Mouse (Mus musculus) 416B (cell line): Measurements from ENCODE around the gene Trim30c.
"Not testable (repeated sequence)": the region's sequence is repeated elsewhere in the genome, so short reads cannot be mapped to it uniquely, and the experiment has no call there.

Experiments
- DNase-seq: peaks from one replicate; pipeline ENCODE4 v3.0.0; 2011; ENCODE audit warnings: low read depth

Gene Trim30c

DNA sequence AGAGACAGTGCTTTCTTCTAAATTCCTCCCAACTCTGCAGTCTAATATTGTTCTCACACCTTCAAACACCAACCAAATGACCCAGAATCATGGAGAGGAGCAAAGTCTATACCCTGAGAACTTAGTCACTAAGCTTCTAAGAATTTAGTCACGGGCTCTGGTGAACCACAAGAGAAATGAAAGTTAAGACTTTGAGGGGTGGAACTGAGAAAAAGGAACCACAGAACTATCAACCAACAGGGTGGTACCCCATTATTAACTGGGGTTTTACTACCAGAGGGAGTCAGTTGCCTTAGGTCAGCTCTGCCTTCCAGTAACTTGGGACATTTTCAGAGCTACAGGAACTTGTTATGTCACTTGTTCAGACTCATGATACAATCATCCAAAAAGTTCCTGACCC, at the start of gene Trim30c:
Trim30c (minus strand) TSS at position 140 of the 400 bp plus-strand sequence.
- DNase-seq: peak; percentile 22

DNA sequence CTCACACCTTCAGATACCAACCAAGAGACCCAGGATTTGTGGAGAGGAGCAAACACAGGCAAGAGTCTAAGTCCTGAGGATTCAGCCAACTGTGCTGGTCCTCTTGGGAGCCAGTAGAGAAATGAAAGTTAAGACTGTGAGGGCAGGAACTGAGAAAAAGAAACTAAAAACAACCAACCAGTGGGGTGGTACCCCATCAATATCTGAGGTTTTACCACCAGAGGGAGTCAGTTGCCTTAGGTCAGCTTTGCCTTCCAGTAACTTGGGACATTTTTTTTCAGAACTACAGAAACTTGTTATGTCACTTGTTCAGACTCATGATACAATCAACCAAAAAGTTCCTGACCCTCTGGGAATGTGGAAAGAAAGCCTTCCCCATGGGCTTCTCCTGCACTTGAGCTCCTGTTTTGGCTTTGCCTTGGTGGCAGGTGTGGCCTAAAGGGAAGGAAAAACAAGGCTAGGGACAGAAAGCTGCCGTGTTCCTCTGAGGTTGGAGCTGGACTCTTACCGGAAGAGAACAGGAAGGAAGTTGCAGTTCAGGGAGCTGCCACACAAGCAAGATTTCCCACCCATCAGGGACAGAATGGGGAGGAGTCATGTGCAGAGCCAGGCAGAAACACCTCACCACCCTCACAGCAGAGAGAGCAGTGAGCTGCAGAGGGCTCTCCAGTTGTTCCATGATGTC, 45.5 kb upstream of the Trim30c start:
- peak; percentile 95 for DNase-seq

DNA sequence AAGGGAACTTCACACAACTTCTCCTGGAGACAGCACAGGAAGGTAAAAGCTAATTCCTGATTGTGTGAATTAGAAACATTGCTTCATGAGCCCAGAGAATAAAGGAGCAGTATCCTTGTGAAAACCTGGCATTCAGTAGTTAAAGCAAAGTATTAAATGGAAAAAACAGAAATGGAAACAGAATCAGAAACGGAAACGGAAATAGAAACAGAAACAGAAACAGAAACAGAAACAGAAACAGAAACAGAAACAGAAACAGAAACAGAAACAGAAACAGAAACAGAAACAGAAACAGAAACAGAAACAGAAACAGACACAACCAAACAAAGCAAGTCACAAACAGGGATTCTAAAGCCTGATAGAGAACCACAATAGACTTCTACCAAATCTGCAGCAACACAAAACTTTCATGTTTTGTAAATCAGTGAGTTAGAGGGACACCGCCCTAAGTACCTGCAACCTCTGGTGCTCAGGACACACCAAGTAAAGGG, 3.9 kb upstream of the Trim30c start:
- no peak for DNase-seq

DNA sequence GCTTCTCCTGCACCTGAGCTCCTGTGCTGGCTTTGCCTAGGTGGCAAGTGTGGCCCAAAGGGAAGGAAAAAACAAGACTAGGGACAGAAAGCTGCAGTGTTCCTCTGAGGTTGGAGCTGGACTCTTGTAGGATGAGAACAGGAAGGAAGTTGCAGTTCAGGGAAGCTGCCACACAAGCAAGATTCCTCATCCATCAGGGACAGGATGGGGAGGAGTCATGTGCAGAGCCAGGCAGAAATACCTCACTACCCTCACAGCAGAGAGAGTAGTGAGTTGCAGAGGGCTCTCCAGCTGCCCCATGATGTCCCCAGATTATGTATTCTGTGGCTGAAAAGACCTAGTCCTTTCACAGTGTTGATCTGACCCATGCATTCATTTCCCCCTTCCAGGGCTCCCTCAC, 503 bp upstream of the Trim30c start:
- DNase-seq: peak; percentile 5

DNA sequence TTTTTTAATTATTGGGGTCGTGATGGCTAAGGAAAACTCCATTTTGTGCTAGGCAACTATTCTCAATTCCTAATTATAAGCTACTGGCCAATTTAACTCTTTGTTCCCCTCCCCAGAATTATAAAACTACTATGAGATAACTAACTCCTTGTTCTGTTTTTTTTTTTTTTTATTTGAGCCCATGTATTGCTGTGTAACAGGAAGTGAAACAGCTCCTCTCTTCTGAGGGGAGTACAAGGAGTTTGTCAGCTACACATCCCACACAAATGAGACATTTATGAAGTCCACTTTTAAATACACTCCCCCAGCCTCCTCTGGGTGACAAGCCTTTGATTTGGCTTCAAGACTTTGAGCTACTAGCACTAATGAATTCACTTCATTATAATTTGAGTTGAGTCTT, 2.1 kb downstream of the Trim30c start:
- no peak for DNase-seq

DNA sequence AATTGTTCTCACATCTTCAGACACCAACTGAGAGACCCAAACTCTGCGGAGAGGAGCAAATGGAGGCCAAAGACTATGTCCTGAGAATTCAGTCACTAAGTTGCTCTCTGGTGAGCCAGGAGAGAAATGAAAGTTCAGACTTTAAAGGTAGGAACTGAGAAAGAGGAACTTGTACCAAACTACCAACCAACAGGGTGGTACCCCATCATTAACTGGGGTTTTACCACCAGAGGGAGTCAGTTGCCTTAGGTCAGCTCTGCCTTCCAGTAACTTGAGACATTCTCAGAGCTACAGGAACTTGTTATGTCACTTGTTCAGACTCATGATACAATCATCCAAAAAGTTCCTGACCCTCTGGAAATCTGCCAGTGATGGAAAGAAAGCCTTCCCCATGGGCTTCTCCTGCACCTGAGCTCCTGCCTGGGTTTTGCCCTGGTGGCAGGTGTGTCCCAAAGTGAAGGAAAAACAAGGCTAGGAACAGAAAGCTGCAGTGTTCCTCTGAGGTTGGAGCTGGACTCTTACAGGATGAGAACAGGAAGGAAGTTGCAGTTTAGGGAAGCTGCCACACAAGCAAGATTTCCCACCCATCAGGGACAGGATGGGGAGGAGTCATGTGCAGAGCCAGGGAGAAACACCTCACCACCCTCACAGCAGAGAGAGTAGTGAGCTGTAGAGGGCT, 30.8 kb downstream of the Trim30c start, which contains the start of gene Trim30b:
Trim30b (minus strand) TSS at position 149 of the 679 bp plus-strand sequence.
- peak; percentile 90 for DNase-seq

DNA sequence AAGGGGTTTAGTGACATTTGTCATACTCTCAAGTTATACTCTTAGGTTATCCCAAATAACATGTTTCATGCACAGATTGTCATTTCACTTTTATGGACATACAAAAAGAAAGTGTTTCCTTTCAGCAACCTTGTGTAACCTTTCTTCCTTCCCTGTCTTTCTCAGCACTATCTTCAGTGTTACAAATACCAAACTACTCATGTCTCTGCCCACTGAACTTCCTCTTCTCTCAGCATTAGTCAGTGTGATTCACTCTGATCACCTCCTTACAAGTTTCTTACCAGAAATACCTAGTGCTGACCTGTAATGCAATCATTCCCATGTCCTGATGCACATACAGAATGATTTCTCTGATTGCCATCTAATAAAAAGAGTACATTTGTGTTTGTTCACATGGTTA, 34.3 kb downstream of the Trim30c start:
- peak; percentile 56 for DNase-seq

DNA sequence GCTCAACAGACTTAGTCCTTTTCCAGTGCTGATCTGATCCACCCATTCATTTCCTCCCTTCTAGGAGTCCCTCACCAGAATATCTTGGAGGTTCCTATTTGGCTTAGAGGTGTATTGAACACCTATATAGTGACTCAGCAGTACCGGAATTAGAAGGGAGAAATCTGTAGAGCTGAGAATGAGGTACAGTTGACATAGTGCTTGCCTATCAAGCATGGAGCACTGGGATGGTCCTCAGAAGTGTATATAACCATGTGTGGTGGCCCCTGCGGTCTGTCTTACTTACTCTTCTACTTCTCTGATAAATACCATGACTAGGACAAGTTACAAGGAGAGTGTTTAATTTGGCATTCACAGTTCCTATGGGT, 47.1 kb downstream of the Trim30c start:
- no peak for DNase-seq

DNA sequence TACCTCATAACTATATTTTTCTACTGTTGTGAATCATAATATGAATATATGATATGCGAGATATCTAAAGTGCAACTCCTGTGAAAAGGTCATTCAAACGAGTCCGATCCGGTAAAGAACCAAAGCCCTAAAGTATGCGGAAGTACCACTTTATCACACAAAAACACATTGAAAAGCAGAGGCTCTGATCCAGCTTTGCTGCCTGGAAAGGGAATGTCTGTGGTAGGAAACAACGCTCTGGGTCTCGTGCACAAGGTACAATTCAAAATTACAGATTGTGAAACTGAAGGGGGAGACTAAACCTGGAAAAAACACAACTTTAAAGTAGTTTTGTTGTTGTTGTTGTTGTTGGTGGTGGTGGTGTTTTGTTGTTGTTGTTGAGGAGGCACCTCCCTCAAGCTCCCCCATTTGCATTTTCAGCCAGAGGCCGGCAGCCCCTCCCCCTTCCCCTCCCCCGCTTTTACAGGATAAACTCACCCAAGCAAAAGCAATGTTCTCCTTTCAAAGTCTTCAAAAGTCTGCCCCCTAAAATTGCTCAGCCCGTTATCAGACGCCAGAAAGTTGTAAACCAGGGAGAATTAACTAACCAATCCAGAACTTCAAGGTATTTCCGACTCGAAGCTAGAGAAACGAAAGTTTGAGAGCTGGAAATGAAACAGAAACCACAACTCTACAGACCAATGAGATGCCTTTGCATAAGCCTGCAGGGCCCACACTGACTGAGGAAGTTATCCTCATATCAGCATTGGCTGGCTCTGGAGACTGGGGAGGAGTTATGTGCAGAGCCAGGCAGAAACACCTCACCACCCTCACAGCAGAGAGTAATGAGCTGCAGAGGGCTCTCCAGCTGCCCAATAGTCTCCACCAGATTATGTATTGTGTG, 47.7 kb downstream of the Trim30c start, which contains the start of gene Trim12c:
Trim12c (minus strand) TSS at position 646 of the 883 bp plus-strand sequence.
- peak; percentile 94 for DNase-seq

DNA sequence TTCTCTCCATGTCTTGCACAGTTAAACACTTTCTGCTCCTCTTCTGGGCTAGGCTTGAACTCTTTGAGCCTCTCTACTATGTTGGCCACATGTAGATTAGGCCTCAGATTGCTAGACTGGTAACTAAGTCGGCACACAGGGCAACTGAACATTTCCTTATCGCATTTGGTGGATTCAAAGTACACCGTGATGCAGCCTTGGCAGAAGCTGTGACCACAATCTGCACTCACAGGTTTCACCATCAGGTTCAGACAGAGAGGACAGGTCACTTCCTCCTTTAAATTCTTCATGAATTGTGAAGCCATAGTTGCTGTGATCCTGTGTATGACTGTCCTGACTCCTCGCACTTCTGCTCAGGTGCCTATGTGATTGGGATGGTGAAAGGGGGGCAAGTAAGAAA, 52.6 kb downstream of the Trim30c start:
- DNase-seq: not testable (repeated sequence)

DNA sequence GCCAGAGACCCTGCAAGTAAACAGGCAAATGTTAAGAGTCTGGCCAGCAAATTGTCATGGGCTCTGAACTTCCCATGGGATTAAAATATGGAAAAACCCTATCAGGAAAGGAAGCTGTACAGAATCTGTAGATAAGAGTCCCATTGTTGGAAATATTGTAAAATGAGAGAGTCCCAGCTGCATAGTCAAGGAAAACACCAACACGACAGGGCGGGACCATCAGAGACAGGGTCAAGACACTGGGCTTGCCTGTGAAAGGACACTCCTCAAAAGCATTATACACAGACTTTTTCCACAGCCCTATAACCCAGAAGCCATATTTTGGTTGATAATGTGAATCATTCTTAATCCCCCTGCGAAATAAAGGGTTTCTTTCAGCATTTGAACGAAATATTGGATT, 59.9 kb downstream of the Trim30c start:
- not testable (repeated sequence) for DNase-seq

DNA sequence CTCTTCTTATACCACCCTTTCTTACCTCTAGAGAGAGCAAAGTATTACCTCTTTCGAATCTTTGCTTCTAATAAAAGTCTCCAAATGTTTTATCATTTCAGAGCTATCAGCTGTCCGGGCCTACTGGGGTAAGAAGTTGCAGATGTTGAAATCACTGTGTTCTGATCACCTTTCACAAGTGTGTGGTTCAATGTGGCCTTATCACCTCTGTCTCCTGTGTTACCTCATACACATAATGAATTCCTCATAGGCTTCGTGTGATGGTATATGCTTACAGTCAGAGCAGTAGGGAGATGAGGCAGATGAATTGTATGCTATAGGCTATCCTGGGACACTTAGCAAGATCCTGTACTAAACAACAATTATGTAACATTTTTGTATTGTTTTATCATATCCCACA, 65.1 kb downstream of the Trim30c start:
- DNase-seq: not testable (repeated sequence)
